Mouse (Mus musculus): ENCODE measurements around the gene Ccdc77. TPM values are rescaled to one million over a fixed set of nuclear protein-coding genes. Genes with fewer than 3 reads are reported as not detected.
A peak's percentile ranks its signal among the peaks of the same experiment; 100 is the strongest.

The Ccdc77 gene
- polyA plus RNA-seq (2012; rRNA removed): 6.0 and 7.5 TPM in 2 replicates

GRCm38 (mm10) chr6:120363688-120364522 lies at the start of gene Ccdc77, which contains the start of gene Kdm5a:
TSS of gene Ccdc77 (minus strand) at chr6:120364374.
TSS of gene Kdm5a (plus strand) at chr6:120364124.
- peak within 1 kb of the TSS; percentile 74 for H3K27ac ChIP-seq (ENCODE audit: insufficient read depth, low read length)
- H3K4me3 ChIP-seq (ENCODE audit: insufficient read depth, low read length): peak within 1 kb of the TSS; percentile 70
- no peaks in the 10 kb centered on the region; the same call in 1 of the 2 replicates for H3K4me1 ChIP-seq (ENCODE audit: control insufficient read depth, insufficient read depth, low read length)
- no peak for TF ChIP-seq CTCF (IDR thresholded peaks at IDR 0.05; ENCODE audit: extremely low read depth, insufficient read depth, low read length)
- peak; percentile 90 for TF ChIP-seq POLR2A (IDR thresholded peaks at IDR 0.05; ENCODE audit: extremely low read depth, insufficient read depth, low read length)

- Histone ChIP-seq H3K27ac (ENCODE audit: insufficient read depth, low read length) (no peak overlapping the region), H3K4me3 (ENCODE audit: insufficient read depth, low read length) (no peak overlapping the region), H3K4me1 (ENCODE audit: control insufficient read depth, insufficient read depth, low read length) (no peaks in the 10 kb centered on the region)
- TF ChIP-seq POLR2A (IDR thresholded peaks at IDR 0.05; ENCODE audit: extremely low read depth, insufficient read depth, low read length): no peak
- no peak for TF ChIP-seq CTCF (IDR thresholded peaks at IDR 0.05; ENCODE audit: extremely low read depth, insufficient read depth, low read length)
Measured at GRCm38 (mm10) chr6:120403936-120404335, 39.8 kb upstream of the Ccdc77 start.

GRCm38 (mm10) chr6:120395622-120396345 lies 31.6 kb upstream of the Ccdc77 start:
- Histone ChIP-seq H3K4me1 (ENCODE audit: control insufficient read depth, insufficient read depth, low read length) (no peaks in the 10 kb centered on the region), H3K4me3 (ENCODE audit: insufficient read depth, low read length) (no peak overlapping the region), H3K27ac (ENCODE audit: insufficient read depth, low read length) (no peak overlapping the region)
- TF ChIP-seq POLR2A (IDR thresholded peaks at IDR 0.05; ENCODE audit: extremely low read depth, insufficient read depth, low read length) (no peak), CTCF (IDR thresholded peaks at IDR 0.05; ENCODE audit: extremely low read depth, insufficient read depth, low read length) (no peak)

GRCm38 (mm10) chr6:120392811-120393210 lies 28.6 kb upstream of the Ccdc77 start:
- no peak for TF ChIP-seq CTCF (IDR thresholded peaks at IDR 0.05; ENCODE audit: extremely low read depth, insufficient read depth, low read length)
- TF ChIP-seq POLR2A (IDR thresholded peaks at IDR 0.05; ENCODE audit: extremely low read depth, insufficient read depth, low read length): no peak
- no peak overlapping the region for H3K4me3 ChIP-seq (ENCODE audit: insufficient read depth, low read length)
- no peaks in the 10 kb centered on the region for H3K4me1 ChIP-seq (ENCODE audit: control insufficient read depth, insufficient read depth, low read length)
- H3K27ac ChIP-seq (ENCODE audit: insufficient read depth, low read length): no peak overlapping the region

- H3K4me1 ChIP-seq (ENCODE audit: control insufficient read depth, insufficient read depth, low read length): no peaks in the 10 kb centered on the region
- TF ChIP-seq CTCF (IDR thresholded peaks at IDR 0.05; ENCODE audit: extremely low read depth, insufficient read depth, low read length): no peak
- TF ChIP-seq POLR2A (IDR thresholded peaks at IDR 0.05; ENCODE audit: extremely low read depth, insufficient read depth, low read length): no peak
- H3K27ac ChIP-seq (ENCODE audit: insufficient read depth, low read length): no peak overlapping the region
- no peak overlapping the region for H3K4me3 ChIP-seq (ENCODE audit: insufficient read depth, low read length)
Measured at GRCm38 (mm10) chr6:120390054-120390453, 25.9 kb upstream of the Ccdc77 start.

- TF ChIP-seq CTCF (IDR thresholded peaks at IDR 0.05; ENCODE audit: extremely low read depth, insufficient read depth, low read length): no peak
- TF ChIP-seq POLR2A (IDR thresholded peaks at IDR 0.05; ENCODE audit: extremely low read depth, insufficient read depth, low read length): no peak
- H3K27ac ChIP-seq (ENCODE audit: insufficient read depth, low read length): no peak overlapping the region
Measured at GRCm38 (mm10) chr6:120376736-120377135, 12.6 kb upstream of the Ccdc77 start.

GRCm38 (mm10) chr6:120365051-120365450 lies 877 bp upstream of the Ccdc77 start:
- no peak for TF ChIP-seq CTCF (IDR thresholded peaks at IDR 0.05; ENCODE audit: extremely low read depth, insufficient read depth, low read length)
- no peak for TF ChIP-seq POLR2A (IDR thresholded peaks at IDR 0.05; ENCODE audit: extremely low read depth, insufficient read depth, low read length)
- no peaks in the 10 kb centered on the region; the same call in 1 of the 2 replicates for H3K4me1 ChIP-seq (ENCODE audit: control insufficient read depth, insufficient read depth, low read length)
- no peak overlapping the region for H3K27ac ChIP-seq (ENCODE audit: insufficient read depth, low read length)
- H3K4me3 ChIP-seq (ENCODE audit: insufficient read depth, low read length): peak overlapping the region; percentile 70

More at GRCm38 (mm10) chr6:120376736-120377135, 12.6 kb upstream of the Ccdc77 start:
- H3K4me1 ChIP-seq (ENCODE audit: control insufficient read depth, insufficient read depth, low read length): no peaks in the 10 kb centered on the region
- H3K4me3 ChIP-seq (ENCODE audit: insufficient read depth, low read length): no peak overlapping the region

GRCm38 (mm10) chr6:120364523-120364905 lies 340 bp upstream of the Ccdc77 start:
- Histone ChIP-seq H3K4me3 (ENCODE audit: insufficient read depth, low read length) (peak overlapping the region; percentile 70), H3K27ac (ENCODE audit: insufficient read depth, low read length) (no peak overlapping the region), H3K4me1 (ENCODE audit: control insufficient read depth, insufficient read depth, low read length) (no peaks in the 10 kb centered on the region; the same call in 1 of the 2 replicates)
- TF ChIP-seq CTCF (IDR thresholded peaks at IDR 0.05; ENCODE audit: extremely low read depth, insufficient read depth, low read length) (no peak), POLR2A (IDR thresholded peaks at IDR 0.05; ENCODE audit: extremely low read depth, insufficient read depth, low read length) (no peak)

- H3K27ac ChIP-seq (ENCODE audit: insufficient read depth, low read length): peak overlapping the region; percentile 74
- no peaks in the 10 kb centered on the region; the same call in 1 of the 2 replicates for H3K4me1 ChIP-seq (ENCODE audit: control insufficient read depth, insufficient read depth, low read length)
- TF ChIP-seq CTCF (IDR thresholded peaks at IDR 0.05; ENCODE audit: extremely low read depth, insufficient read depth, low read length) (no peak), POLR2A (IDR thresholded peaks at IDR 0.05; ENCODE audit: extremely low read depth, insufficient read depth, low read length) (no peak)
- peak overlapping the region; percentile 70 for H3K4me3 ChIP-seq (ENCODE audit: insufficient read depth, low read length)
Measured at GRCm38 (mm10) chr6:120362774-120363687, 1.1 kb downstream of the Ccdc77 start.

All from cortical plate, adult 2 months (tissue).